Mouse (Mus musculus) splenic B cell, adult 2 months (primary cell): Measurements from ENCODE around the gene H1f0.
A peak's percentile ranks its signal among the peaks of the same experiment; 100 is the strongest.

Experiments used
- DNase-seq: peaks from one replicate; pipeline ENCODE4 v3.0.0-alpha.2; 2011; ENCODE audit warnings: low read depth, low spot score
- H3K27me3 ChIP-seq: 2 replicates; pipeline ENCODE4 v1.6.1; 2012; ENCODE audit warnings: mild to moderate bottlenecking, low read length, moderate library complexity, mixed read lengths; ENCODE audit not compliant: control insufficient read depth, poor library complexity, insufficient read depth, severe bottlenecking
- H3K36me3 ChIP-seq: 2 replicates; pipeline ENCODE4 v1.6.1; 2012; ENCODE audit warnings: mild to moderate bottlenecking, low read length, moderate library complexity, mixed read lengths; ENCODE audit not compliant: control insufficient read depth, poor library complexity, insufficient read depth, severe bottlenecking

The H1f0 gene

DNA sequence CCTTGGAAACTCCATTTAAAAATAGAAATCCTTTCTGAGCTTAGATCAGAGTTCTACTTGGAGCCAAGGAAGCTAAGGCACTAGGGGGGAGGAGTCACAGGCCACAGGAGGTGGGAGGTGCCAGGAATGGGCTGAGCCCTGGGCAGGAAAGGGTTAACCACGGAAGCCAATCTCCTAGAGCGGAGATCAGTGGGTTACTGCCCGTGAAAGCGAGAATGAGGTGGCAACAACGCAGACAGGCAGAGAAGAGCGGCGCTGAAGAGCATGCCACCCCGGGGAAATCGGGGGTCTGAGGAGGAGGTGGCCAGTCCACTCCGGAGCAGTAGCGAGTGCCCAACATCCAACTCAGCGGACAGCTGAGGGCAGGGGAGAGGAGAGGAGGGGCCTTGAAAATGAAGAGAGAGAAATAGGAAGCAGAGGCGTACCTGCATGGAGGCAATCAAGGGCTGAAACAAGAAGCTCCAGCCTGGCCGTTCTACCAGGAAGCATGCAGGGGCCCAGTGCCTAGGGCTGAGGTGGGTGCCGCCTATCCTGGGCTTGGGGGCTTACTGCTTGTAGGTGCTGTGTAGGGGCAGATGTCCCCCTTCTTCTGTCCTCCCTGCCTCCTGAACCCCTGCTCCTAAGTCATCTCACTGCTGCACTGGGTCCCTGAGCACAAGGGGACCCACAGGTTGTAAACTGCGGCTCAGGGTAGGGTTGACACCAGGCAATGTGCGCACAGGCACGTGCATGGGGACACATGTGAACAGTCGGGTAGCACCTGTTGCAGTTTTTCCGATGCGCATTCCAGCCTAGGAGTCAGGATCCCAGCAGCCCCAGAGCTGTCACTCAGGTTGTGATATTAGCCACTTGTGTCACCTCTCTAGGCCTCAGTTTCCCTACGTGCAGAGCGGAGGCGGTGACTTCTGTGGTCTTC, 12.5 kb downstream of the H1f0 start:
- no peak for DNase-seq
- H3K36me3 ChIP-seq = no peaks in the 10 kb centered on the region
- H3K27me3 ChIP-seq = no peaks in the 10 kb centered on the region

DNA sequence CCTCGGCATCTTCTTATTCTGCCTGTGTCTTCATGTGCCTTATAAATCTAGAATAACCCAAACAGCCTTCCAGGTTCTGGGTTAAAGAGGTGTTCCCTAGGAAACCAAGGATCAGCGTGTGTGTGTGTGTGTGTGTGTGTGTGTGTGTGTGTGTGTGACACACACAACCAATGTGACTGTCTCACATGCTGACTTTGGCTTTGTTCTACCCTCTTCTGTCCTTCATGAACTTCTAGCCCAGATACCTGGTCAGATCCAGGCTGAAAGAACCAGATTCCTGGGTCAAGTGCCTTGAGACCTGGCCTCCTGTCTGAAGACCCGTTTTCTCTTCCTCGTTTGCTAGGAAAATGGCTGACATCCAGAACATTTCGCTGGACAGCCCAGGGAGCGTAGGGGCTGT, 13.3 kb downstream of the H1f0 start, which contains the start of gene Galr3:
Gene Galr3, plus strand, starts transcription at position 301 of the 400 bp plus-strand sequence.
- Histone ChIP-seq H3K27me3 (no peaks in the 10 kb centered on the region), H3K36me3 (no peaks in the 10 kb centered on the region)
- no peak for DNase-seq

DNA sequence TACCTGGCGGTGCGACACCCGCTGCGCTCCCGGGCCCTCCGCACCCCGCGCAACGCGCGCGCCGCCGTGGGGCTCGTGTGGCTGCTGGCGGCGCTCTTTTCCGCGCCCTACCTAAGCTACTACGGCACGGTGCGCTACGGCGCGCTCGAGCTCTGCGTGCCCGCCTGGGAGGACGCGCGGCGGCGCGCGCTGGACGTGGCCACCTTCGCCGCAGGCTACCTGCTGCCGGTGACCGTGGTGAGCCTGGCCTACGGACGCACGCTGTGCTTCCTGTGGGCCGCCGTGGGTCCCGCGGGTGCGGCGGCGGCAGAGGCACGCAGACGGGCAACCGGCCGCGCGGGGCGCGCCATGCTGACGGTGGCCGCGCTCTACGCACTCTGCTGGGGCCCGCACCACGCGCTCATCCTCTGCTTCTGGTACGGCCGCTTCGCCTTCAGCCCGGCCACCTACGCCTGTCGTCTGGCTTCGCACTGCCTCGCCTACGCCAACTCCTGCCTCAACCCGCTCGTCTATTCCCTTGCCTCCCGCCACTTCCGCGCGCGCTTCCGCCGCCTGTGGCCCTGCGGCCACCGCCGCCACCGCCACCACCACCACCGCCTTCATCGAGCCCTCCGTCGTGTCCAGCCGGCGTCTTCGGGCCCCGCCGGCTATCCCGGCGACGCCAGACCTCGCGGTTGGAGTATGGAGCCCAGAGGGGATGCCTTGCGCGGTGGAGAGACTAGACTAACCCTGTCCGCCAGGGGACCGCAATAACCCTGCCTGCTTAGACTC, 14.7 kb downstream of the H1f0 start:
- Histone ChIP-seq H3K27me3 (no peaks in the 10 kb centered on the region), H3K36me3 (no peaks in the 10 kb centered on the region)
- no peak for DNase-seq

DNA sequence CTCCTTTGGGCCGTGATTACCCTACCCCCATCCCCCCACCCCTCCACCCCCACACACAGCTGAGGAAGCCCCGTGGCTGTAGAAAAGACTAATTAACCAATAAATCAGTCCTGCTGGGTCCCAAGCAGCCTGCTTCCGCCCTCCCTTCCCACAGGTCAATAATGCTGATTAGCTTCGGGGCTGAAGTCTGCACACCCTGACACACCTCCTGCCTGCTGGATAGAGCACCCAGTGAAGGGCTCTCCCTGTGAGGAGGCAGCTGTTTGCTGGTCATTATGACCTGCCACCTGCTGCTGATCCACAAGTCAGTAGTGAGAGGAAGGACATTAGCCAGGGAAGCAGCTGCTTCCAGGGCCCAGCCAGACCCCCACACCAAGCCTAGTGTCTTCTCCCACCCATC, 16.6 kb downstream of the H1f0 start:
- Histone ChIP-seq H3K27me3 (no peaks in the 10 kb centered on the region), H3K36me3 (no peaks in the 10 kb centered on the region)
- DNase-seq = no peak

DNA sequence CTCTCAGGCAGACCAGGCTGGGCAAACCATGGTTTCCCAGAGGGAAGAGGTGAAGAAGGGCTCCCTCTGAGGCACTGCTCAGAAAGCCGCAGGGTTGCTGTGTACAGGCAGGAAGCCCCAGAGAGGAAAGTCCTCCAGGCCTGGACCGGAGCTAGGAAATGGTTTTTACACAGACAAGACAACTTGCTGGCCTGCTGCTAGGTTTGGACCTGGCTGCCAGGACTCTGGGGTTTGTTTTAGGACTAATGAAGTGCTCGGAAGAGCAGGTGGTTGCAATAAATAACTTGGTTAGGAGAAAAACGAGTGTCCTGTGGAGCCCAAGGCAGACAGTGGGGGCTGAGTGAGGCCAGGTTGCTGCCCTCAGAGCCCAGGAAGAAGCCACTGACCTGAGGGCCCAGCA, 19.9 kb downstream of the H1f0 start:
- H3K36me3 ChIP-seq = no peaks in the 10 kb centered on the region
- no peaks in the 10 kb centered on the region for H3K27me3 ChIP-seq
- no peak for DNase-seq

DNA sequence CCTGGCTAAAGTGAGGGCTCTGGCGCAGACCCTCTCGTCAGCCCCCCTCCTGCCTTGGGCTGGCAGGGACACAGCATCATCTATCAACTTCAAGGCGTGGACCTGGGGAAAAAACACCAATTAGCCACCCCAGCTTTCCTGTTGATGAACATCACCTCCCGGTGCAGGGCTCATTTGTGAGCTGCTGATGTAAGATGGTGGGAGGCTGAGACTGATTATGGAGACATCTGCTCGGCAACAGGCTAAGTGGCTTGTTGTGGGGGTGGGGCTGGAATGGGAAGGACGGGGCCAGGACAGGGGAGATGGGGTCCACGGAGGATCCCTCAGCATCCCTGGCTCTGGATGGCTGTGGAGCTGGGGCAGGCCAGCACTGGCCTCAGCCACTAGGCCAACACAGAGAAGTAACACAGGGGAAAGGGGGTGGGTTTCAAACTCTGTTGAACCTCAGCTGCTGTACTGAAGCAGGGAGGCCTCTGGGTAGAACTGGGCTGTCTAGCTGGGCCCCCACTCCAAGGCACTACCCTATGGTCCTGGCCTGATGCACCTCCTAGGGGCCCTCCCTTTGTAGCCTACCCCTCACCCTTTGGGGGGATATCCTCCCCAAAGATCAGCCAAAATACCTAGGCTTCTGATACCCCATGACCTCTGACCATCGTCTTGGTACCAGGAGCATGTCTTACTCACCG, 22.1 kb downstream of the H1f0 start:
- DNase-seq = no peak
- H3K36me3 ChIP-seq = peaks cover 3% of the 10 kb centered on the region; the same call in 1 of the 2 replicates
- no peaks in the 10 kb centered on the region for H3K27me3 ChIP-seq

DNA sequence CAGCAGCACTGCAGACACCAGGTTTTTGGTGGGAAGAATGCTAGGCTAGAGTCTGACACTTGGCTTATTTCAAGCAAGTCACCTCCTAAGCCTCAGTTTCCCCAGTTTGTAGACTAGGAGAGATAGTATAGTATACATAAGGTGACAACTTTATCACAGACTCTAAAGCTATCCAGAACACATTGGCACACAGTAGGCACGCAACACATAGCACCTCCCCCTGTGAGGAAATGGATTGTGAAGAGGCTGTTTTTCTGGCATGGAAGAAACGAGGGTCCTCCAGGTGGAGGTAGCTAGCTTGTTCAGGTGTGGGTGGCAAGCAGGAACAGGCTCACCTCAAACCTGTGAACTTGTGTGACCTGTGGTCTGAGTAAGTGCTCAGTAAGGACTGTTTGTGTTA, 22.7 kb downstream of the H1f0 start:
- Histone ChIP-seq H3K27me3 (no peaks in the 10 kb centered on the region), H3K36me3 (peaks cover 8% of the 10 kb centered on the region)
- DNase-seq = no peak

DNA sequence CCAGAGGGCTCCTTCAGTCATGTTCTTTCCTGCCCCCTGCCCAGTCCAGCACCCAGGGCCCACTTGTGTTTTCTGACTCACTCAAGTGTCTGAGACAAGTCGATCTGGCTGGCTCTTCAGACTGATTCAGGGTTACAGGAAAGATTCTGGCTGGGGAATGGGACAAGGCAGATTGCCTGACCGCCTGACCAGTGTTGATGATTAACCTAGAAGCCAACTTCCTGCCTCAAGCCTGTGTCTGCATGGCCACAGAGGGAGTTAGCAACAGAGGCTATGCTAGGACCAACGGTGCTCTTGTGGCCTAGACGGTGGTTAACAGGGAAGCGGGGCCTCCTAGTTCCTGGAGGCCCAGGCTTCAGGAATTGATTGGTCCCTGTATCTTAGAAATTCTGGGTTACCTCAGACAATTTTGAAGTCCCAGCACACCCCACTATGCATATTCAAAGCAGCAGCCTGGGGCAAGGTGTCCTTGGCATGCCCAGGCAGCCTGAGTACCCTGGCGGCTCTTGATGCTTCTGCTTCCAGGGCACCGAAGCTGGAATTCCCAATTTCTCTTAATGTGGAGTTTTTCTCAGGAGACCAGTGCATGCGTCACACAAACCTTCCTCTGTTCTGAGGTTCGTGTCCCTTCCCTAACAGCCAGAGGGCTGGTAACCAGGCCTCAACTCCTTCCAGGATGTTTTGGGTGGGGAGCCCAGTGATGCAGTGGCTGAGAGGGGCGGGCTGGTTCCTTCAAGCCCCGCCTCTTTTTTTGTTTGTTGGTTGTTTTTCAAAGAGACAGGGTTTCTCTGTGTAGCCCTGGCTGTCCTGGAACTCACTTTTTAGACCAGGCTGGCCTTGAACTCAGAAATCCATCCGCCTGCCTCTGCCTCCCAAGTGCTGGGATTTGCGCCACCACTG, 23.5 kb downstream of the H1f0 start:
- Histone ChIP-seq H3K36me3 (peaks cover 12% of the 10 kb centered on the region), H3K27me3 (no peaks in the 10 kb centered on the region)
- DNase-seq = no peak

DNA sequence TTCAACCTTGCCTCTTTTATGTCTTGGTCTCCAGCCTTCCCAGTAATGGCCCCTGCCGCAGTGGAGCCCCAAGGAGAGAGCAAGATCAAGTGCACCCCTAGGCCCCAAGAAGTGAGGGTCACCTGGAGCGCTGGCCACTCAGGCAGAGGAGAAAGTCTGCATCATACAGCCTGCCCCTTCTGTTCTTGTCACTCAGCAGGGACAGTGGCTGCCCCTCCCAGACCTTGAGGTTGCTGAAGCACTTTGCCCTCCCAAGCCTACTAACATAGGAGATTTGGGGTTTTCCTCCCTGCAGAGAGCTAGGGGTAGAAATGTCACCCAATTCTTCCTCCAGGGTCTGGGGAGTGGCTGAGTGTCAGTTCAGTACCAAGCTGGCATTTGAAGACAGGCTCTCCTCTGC, 24.1 kb downstream of the H1f0 start:
- no peaks in the 10 kb centered on the region for H3K27me3 ChIP-seq
- DNase-seq = no peak

DNA sequence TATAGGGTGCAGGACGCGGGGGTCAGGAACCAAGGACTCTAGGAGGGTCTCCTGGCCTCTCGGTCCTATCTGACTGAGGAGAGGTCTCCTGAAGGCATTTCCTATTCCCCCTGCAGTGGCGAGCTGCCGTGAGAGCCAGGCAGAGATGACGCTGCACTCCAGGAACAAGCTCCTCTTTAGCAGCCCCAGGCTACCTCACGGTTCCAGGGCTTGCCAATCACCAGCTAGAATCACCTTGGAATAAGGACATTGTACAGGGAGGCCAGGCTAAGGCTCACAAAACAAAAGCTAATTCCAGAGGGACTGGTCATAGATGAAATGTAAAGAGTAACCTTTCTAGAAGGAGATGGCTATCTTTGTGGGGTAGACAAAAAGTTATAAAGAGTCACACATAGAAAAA, 28.4 kb downstream of the H1f0 start:
- Histone ChIP-seq H3K27me3 (no peaks in the 10 kb centered on the region), H3K36me3 (peaks cover 12% of the 10 kb centered on the region)
- DNase-seq = no peak

More for the DNA sequence above, 24.1 kb downstream of the H1f0 start:
- H3K36me3 ChIP-seq = peaks cover 12% of the 10 kb centered on the region

DNA sequence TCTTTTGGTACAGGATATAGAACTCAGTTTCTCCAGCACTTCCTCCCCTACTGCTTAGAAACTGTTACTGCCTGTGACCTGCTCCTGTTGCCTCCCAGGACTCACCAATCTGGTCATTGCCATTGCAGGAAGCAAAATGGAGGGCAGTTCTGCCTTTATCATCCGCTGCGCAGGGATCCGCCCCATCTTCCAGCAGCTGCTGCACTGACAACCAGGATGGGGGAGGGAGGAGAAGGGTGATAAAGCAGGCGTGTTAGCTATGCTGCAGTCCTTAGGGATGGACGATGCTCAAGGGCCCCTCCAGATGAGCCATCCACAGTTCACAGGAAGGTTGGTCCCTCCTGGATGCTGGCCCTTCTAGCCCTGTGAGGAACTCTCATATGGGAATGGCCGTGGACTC, 29.6 kb downstream of the H1f0 start:
- peaks cover 12% of the 10 kb centered on the region for H3K36me3 ChIP-seq
- DNase-seq = no peak
- H3K27me3 ChIP-seq = no peaks in the 10 kb centered on the region

DNA sequence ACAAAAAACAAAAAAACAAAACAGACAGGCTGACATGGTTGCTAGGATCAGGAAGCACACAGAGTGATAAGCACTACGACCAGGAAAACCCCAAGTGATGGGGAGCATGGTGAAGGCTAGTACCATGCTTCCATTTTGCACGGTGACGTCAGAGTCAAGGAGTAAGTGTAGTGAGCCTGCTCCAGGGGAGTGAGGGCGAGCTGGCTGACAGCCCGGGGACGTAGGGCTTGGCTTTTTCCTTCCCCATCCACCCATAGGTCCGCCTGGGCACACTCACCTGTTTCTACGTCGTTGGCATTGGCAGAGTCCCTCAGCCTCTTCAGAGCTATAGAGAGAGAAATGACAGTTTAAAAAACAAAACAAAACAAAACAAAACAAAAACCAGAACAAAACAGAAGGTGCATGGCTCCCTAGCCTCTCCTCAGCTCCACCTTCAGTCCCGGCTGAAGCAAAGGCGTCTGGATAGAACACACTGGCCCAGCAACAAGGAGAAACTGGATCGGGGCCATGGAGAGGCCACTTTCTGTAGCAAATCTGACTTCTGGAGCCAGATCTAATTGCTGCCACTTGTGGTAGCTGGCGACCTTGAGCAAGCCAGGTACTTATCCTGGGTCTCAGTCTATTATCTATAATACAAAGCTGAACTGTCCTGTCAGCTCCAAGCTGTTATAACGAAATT, 32.8 kb downstream of the H1f0 start:
- no peak for DNase-seq
- Histone ChIP-seq H3K27me3 (no peaks in the 10 kb centered on the region), H3K36me3 (peaks cover 3% of the 10 kb centered on the region)

DNA sequence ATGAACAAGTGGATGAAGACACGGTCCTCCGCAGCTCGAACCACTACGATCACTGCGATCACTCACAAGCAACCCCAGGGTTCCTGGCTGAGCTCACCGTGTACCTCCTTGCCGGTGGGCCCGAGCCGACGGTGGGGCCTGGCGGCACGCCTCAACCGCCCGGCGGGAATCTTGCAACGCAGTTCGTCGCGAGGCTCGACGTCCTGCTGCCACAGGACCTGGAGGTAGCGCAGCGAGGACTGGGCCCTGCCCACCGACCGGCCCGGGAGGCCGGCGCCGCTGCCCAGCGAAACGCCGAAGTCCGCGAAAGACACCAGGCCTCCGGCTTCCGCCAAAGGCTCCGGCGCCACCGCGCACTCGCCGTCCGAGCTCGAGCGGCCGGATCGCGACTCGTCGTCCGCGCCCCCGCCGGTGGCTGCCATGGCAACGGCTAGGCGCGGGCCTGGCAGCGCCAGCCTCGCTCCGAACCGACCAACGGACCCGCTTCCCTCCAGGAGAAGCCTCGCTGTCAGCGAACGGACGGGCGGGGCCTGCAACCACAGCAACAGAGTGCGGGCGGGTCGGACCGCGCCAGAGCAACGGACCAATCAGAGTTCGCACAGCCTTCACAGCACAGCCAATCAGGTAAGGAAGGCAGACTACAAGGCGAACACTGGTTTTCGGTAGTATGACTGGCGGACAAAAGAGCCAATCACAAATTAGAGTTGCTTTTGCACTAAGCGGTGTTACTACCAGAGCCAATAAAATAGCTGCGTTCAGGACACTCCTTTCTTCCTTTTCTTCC, 34.3 kb downstream of the H1f0 start, which contains the start of gene Ankrd54:
Gene Ankrd54, minus strand, starts transcription at position 518 of the 784 bp plus-strand sequence.
- Histone ChIP-seq H3K27me3 (no peaks in the 10 kb centered on the region), H3K36me3 (no peaks in the 10 kb centered on the region)
- DNase-seq = peak; percentile 100
